Mouse (Mus musculus) brain, embryonic 14.5 days (tissue): Measurements from ENCODE around the gene Jtb. TPM values are rescaled to one million over a fixed set of nuclear protein-coding genes. Genes with fewer than 3 reads are reported as not detected.

Experiments
- DNase-seq: peaks from one replicate; pipeline ENCODE4 v3.0.0-alpha.2; 2011; ENCODE audit warnings: low read depth
- CTCF ChIP-seq: fragments of 200-500 bp; IDR thresholded peaks from 2 replicates; pipeline ENCODE4 v1.5.1; 2012; ENCODE audit warnings: inconsistent platforms, mild to moderate bottlenecking, moderate library complexity, borderline replicate concordance; ENCODE audit not compliant: insufficient read depth, insufficient read length; ENCODE audit errors: extremely low read depth
- POLR2A ChIP-seq: fragments of 200-500 bp; IDR thresholded peaks from 2 replicates; pipeline ENCODE4 v1.6.1; 2012; ENCODE audit warnings: mild to moderate bottlenecking, inconsistent platforms, borderline replicate concordance; ENCODE audit not compliant: poor library complexity, insufficient read depth, insufficient read length, severe bottlenecking; ENCODE audit errors: extremely low read depth
- polyA plus RNA-seq: library from polyadenylated mRNA; depleted of rRNA; stranded (reverse); fragments of >200 nt; gene quantifications from 2 replicates; pipeline ENCODE4 v1.2.3, GENCODE M21; 2012

Jtb gene
- polyA plus RNA-seq, 1 experiment = 48.4 TPM

DNA sequence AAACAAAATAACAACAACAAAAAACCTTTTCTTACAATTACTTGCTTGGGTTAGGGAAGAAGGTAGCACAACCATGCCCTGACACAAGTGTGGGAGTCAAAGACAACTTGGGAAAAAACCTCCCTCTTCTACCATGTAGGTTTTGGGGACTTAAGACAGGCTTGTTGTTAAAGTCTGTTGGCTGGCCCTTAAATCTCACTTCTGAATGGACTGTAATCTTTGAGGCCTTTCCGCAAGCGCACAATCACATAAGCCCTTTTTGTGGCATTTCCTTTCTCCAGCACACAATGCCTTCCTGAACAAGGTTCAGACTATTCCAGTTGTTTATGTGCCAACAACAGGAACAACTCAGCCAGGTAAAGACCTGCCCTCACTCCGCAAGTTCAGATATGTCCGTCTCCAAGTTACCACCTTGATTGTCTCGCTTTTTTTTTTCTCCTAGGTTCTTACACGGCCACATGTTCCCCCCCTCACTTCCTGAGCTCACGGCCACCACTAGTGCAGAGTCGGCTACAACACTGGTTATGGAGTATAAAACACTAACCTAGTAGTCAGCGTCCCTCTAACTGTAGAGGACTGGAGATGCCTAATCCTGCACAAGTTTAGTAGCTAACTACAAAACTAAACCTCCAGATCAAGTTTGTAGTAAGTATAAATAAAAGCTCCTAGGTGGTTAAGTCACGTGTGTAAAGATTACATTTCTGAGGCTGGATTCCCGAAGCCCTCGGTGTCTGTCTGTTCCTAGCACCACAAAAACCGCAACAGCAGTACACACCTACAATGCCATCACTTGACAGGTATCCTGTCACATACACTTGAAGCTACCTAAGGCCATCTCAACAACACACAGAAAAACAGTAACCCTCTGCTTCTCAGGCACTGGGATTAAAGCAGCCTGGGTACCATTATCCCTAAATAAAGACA lies 19.7 kb upstream of the Jtb start:
- TF ChIP-seq POLR2A = no peak
- no peak for TF ChIP-seq CTCF
- DNase-seq = no peak

DNA sequence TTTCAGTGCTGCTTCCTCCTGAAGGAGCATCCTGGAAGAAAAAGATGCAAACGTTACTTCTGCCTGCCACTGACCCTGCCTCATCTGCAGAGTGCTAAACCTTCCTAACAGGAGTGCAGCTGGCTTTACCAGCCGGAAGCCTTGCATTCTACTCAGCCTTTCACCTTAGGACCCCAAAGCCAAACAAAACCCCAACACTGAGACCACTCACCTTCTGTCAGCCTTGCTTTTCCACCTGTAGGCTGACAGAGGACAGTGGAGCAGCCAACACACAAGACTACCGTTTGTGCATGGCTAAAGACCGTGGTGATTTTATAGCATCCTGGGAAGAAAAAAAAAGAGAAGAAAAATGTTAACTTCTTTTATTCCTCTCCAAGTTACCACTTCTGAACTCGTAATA lies 18.7 kb upstream of the Jtb start:
- DNase-seq = no peak
- TF ChIP-seq POLR2A (no peak), CTCF (no peak)

DNA sequence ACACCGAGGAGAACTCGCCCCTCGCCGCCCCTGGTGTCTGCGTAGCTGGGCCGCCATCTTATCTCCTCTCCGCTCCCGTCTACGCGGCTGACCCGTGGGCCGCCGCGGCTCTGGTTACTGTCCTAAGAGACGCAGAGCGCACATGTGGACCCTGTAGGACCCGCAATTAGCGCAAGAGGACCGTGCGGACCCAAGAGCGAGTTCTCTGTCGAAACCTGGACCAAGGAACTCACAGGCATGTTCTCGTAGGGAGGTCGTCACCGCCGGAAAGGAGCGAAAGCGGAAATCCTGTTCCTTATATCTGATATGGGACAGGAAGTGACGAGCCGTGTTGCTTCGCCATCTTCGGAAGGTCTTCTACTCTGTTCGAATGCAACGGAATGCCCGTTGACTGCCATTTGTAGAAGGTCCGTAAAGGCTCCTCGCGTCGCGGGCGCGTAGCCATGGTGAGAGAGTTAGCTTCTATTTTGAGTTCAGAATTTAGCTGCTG lies 18.0 kb upstream of the Jtb start, which contains the start of the genes Rps27 and Rab13:
Rps27 (minus strand) TSS at position 275 of the 490 bp plus-strand sequence.
Rab13 (plus strand) TSS at position 319 of the 490 bp plus-strand sequence.
- TF ChIP-seq POLR2A (peak; percentile 95; the same call in 1 of the 2 replicates), CTCF (no peak)
- peak; percentile 98 for DNase-seq

DNA sequence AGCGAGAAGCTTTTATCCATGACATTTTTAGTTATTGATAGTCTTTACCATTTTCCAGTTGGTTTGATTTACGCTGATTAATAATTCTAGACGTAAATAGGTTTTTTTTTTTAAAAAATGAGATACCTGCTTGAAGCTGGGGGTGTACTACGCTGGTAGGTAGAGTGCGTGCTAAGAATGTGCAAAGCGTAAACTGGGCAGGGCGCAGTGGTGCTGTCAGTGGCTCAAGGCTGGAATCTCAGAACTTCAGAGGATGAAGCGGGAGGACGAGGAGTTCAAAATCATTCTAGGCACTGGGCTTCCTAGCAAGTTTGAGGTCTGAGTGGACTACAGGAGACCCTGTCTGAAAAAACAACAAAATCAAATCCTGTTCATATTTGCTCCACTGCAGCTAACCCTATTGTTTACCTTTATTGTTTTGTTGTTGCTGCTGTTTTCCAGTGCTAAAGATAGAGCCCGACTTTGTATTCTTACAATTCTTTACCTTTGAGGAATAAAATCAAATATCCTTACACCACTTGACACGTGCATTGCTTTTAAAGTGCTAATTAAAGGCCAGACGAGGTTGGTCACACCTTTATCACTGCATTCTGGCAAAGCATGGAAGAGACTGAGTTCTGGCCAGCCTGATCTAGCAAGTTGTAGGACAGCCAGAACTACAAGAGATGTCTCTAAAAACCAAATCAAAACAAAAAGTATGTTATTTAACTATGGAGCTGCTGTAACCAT lies 17.3 kb upstream of the Jtb start:
- DNase-seq = peak; percentile 55
- TF ChIP-seq CTCF (no peak), POLR2A (no peak)

DNA sequence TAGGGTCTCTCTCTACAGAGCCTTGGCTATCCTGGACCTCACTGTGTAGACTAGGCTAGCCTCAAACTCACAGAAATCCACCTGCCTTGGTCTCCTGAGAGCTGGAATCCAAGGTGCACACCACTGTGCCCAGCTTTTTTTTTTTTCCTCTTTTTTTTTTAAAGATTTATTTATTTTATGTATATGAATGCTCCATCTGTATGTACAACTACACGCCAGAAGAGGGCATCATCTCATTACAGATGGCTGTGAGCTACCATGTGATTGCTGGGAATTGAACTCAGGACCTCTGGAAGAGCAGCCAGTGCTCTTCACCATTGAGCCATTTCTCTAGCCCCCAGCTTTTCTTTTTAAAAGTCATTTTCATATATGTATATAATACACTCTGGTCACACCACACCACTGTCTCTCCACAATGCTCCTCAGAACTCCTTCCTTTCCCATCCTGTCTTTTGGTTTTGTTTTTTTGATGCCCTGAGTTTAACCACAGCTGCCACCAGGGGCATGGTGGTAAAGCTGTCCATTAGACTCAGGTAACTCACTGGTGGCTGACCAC lies 15.5 kb upstream of the Jtb start:
- no peak for DNase-seq
- no peak for TF ChIP-seq CTCF
- no peak for TF ChIP-seq POLR2A

DNA sequence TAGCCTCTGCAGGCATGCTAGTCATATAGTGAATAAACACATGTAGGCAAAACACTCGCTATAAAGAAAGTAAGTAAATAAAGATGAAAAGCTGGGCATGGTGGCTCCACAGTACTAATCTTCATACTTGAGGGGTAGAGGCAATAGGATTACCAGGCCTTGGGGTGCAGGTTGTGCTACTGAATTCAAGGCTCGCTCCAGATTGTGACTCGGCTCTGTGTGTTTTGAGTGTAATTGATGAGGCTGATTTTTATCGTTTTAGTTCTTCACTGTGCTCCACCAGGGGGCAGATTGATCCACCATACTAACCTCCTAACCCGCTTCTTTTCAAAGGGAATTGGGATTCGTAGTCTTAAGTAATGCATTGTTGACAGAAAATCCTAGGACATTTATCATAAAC lies 11.3 kb upstream of the Jtb start:
- TF ChIP-seq POLR2A = no peak
- TF ChIP-seq CTCF = peak; percentile 55; the same call in 1 of the 2 replicates
- peak; percentile 87 for DNase-seq

DNA sequence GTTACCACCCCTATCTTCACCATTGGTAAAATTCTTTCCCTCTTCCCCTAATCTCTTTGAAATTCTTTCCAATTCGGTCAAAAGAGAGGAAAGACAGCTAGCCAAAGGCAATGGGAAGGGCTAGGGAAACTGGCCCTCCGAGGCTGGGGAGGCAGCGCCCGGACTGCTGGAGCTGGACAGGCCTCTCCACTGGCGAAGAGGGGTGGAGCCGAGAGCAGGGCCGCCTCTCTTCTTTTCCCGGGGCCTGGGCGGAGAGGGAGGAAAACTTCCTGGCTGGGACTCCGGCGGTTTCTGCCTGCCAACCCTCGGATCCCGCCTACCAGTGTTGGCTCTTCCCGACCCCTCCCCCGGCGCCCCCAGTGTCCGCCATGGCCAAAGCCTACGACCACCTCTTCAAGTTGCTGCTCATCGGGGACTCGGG lies 10.9 kb upstream of the Jtb start:
- peak; percentile 67 for DNase-seq
- no peak for TF ChIP-seq CTCF
- TF ChIP-seq POLR2A = 0 out of 2 replicates have a peak, but pooled peaks have one; percentile 23

DNA sequence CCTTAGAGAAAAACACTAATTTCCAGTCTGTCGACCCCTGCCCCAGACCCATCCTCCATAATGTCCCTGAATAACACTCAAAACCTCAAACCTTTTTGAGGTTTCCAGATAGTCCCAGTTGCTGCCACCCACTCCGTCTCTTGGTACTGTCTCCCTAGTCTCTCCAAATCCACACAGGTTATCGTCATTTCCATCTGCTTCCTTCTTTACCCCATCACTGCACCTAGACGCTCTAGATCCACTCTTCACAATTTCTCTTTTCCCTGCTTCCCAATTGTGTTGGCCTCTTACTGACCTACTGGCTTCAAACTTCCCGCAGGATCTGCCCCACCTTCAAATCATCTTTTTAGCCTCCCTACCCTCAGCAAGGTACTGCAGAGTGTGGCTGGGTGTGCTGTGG lies 10.3 kb upstream of the Jtb start:
- no peak for DNase-seq
- no peak for TF ChIP-seq POLR2A

DNA sequence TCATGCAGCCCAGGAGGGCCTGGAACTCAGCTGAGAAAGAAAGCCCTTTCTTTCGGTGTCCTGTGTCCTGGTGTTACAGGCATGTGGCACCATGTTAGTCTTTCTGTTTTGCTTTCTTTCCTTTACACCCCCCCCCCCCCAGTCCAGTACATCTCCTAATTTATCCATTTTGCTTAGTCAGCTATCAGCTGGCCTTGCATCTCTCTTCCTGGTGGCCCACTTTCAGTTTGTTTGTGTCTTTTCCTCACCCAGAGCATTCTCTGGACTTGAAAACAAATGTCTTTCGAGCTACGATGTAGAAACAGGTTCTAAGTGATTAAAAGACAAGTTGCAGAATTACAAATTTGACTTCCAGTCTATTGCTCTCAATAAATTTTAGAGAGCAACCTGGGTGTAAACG lies 8.9 kb upstream of the Jtb start:
- TF ChIP-seq POLR2A (no peak), CTCF (no peak)
- DNase-seq = no peak

DNA sequence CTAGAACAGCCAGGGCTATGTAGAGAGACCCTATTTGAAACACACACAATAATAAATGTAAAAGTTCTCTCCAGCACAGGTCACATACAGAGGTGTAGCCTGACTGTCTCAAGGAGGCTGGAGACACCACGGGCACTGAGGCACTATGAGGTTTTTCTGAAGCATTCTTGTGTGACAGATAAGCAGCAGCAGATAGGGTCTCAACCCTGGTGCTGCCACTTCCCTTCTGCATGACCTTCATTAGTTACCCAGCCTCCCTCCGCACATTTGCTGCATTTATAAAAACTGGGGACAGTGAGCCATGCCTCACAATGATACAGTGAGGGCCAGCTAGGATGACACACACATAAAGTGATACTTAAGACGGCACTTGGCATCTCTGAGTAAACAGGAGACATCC lies 8.5 kb upstream of the Jtb start:
- TF ChIP-seq POLR2A (no peak), CTCF (no peak)
- no peak for DNase-seq

DNA sequence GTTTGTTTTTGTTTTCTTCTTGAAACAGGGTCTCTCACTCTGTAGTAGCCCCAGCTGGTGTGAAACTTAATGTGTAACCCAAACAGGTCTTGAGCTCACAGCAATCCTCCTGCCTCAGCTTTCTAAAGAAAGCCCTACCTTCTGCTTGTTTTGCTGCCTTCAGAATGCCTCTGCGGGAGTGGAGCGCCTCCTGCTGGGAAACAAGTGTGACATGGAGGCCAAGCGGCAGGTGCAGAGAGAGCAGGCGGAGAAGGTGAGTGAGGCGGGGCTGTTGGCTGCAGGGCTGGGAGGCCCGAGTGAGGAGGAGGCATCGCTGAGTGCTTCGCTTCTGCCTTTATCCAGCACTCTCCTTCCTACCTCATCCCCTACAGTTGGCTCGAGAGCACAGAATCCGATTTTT lies 7.1 kb upstream of the Jtb start:
- no peak for DNase-seq
- TF ChIP-seq POLR2A (no peak), CTCF (no peak)
